Mouse (Mus musculus): Measurements from ENCODE around the gene Pithd1.
"Not testable (repeated sequence)": the region's sequence is repeated elsewhere in the genome, so short reads cannot be mapped to it uniquely, and the experiment has no call there.

Gene Pithd1

GRCm38 (mm10) chr4:135986301-135986942 is 642 bp downstream of the Pithd1 start:
- DNase-seq (ENCODE audit: low spot score in 2 of 2): no peak

GRCm38 (mm10) chr4:135985769-135986168 is 1.3 kb downstream of the Pithd1 start:
- no peak for DNase-seq (ENCODE audit: low spot score in 2 of 2)

DNA sequence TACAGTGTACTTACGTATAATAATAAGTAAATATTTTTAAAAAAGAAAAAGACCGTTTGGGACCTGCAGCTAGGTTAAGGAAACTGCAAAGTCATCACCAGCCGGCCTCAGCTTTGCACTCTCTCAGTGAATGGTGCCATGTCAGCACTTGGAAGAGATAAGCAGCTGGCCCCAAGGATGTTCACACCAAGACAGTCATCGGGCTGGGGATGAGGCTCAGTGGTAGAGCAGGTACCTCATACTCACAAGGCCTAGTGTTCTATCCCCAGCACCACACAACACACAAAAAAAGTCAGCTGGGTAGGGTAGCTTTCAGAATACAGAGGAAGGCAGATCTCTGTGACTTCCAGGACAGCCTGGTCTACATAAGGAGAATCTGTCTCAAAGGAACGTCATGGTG is 1.9 kb downstream of the Pithd1 start:
- DNase-seq (ENCODE audit: low spot score in 2 of 2): peak in 1 of 2 experiments; percentile 74

DNA sequence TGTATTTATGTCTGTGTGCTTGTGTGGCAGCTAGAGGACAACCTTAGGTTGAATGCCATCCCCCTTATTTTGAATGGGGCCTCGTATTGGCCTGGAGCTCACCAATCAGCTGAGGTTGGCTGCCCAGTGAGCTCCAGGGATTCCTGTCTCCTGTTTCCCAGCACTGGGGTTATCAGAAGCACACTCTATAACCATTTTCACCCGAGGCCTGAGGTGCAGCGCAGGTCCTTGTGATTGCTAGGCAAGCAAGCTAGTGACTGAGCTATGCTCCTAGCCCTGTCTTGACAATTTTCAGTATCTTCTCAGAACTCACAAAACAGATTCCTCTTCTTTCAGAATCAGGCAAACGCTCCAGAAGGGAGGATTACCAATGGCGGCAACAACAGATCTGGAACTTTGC is 2.5 kb downstream of the Pithd1 start:
- no peak for DNase-seq (ENCODE audit: low spot score in 2 of 2)

DNA sequence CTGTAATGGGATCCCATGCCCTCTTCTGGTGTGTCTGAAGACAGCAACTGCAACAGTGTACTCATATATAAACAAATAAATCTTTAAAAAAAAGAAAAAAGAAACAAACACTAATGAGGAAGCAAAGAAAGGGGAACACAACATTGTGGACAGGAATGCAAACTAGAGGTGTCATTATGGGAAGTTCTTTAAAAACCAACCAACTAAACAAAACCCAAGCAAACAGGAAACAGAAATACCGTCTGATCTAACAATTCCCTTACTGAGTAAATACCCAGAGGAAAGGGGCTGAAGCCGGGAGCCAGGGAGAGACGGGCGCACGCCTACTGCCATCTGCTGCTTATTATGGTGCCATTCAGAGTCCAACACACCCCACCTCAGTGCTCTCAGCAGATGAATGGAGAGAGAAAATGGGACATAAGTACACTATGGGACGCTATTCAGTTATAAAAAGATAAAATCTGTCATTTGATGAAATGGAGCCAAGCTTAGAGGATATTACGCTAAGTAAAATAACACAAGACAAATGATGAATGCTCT is 5.5 kb downstream of the Pithd1 start:
- DNase-seq (ENCODE audit: low spot score in 2 of 2): no peak

- not testable (repeated sequence) for DNase-seq (ENCODE audit: low spot score in 2 of 2)
Observed at GRCm38 (mm10) chr4:135980223-135980622, 6.8 kb downstream of the Pithd1 start.

GRCm38 (mm10) chr4:135976146-135976545 is 10.9 kb downstream of the Pithd1 start:
- DNase-seq (ENCODE audit: low spot score in 2 of 2): peak in 1 of 2 experiments; percentile 57

- DNase-seq (ENCODE audit: low spot score in 2 of 2): peak in 1 of 2 experiments; percentile 68
Observed at GRCm38 (mm10) chr4:135972911-135973811, 13.9 kb downstream of the Pithd1 start.

GRCm38 (mm10) chr4:135972556-135972906 is 14.5 kb downstream of the Pithd1 start, which contains the start of gene Lypla2:
Gene Lypla2, minus strand, starts transcription at chr4:135972626.
- peak; percentile 80 to 90 for DNase-seq (ENCODE audit: low spot score in 2 of 2)

- no peak for DNase-seq (ENCODE audit: low spot score in 2 of 2)
Observed at GRCm38 (mm10) chr4:135971805-135972555, 15.1 kb downstream of the Pithd1 start.

GRCm38 (mm10) chr4:135970585-135970984 is 16.5 kb downstream of the Pithd1 start:
- peak; percentile 10 to 59 for DNase-seq (ENCODE audit: low spot score in 2 of 2)

DNA sequence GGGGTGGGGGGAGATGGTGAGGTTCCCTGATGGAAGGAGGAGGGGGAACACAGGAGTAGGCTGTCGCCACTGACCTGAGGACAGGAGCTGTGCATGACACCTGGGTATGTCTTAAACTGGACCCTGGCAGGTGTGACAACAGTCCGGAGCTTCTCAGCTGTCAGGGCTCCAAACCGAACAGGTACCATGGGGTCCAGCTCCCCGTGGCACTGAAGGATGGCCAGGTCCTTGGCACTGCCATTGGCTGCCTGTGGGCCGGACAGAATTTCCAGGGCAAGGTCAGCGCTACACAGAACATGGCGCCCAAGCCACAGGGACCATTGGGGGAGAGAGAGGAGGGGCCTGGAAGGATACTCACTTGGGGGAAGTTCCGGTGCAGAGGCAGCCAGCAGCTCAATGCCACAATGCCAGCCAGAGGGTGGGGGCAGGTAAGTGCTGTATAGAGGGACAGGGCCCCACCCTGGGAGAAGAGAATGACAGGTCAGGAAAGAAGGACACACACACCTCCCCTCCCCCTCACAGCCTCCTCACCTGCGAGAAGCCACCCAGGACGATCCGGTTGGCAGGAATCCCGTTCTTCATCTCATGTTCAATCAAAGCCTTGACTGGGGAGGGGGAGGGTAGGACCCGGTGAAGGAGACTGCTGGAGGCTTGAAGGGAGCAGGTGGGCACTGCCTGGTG is 17.9 kb downstream of the Pithd1 start:
- DNase-seq (ENCODE audit: low spot score in 2 of 2): no peak

GRCm38 (mm10) chr4:135968271-135968869 is 18.7 kb downstream of the Pithd1 start:
- peak in 1 of 2 experiments; percentile 64 for DNase-seq (ENCODE audit: low spot score in 2 of 2)

DNA sequence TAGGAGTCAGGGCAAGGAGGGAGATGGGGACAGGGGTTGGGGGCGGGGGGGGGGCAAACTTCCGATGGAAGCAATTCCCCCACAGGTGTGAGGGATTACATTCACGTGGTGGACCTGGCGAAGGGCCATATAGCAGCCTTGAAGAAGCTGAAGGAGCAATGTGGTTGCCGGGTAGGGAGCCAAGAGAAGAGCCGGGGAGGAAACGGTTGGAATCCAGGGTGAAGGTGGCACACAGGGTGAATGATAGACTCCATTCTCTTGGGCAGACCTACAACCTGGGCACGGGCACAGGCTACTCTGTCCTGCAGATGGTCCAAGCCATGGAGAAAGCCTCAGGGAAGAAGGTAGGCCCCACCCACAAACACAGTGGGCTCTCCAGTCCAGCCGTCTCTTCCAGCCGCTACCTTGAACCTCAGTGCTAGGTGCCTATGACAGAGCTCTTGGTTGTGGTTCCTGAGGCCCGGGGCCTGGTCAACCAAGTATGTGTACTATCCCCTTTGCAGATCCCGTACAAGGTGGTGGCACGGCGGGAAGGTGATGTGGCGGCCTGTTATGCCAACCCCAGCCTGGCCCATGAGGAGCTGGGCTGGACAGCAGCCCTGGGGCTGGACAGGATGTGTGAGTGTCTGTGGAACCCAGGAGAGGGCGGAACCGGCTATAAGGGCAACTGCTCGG is 19.8 kb downstream of the Pithd1 start:
- peak in 1 of 2 experiments; percentile 60 for DNase-seq (ENCODE audit: low spot score in 2 of 2)

GRCm38 (mm10) chr4:135966283-135966682 is 20.8 kb downstream of the Pithd1 start:
- DNase-seq (ENCODE audit: low spot score in 2 of 2): peak in 1 of 2 experiments; percentile 65

GRCm38 (mm10) chr4:135965113-135965512 is 22.0 kb downstream of the Pithd1 start:
- DNase-seq (ENCODE audit: low spot score in 2 of 2): peak in 1 of 2 experiments; percentile 61

DNA sequence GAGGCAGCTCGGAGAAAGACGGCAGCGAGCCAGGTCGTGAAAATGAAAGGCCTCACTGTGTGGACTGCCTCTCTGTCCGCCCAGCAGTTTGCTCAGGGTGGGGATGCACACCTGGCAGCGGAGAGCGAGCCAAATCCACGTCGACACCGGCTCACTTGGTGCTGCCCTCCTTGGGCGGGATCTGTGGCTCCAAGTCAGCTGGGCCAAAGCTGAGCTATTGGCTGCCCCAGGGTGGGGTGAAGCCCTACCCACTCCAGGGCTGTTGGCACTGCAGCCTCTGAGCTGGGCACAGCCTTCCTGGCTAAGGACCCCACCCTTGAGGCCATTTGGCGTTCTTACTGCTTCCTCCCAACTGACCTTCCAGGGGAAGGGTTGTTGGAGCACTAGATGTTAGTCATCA is 22.6 kb downstream of the Pithd1 start:
- peak; percentile 59 to 78 for DNase-seq (ENCODE audit: low spot score in 2 of 2)

- peak; percentile 92 to 95 for DNase-seq (ENCODE audit: low spot score in 2 of 2)
Observed at GRCm38 (mm10) chr4:135963457-135964193, 23.4 kb downstream of the Pithd1 start, which contains the start of gene Gale. Gene Gale, plus strand, starts transcription at chr4:135963727.

DNA sequence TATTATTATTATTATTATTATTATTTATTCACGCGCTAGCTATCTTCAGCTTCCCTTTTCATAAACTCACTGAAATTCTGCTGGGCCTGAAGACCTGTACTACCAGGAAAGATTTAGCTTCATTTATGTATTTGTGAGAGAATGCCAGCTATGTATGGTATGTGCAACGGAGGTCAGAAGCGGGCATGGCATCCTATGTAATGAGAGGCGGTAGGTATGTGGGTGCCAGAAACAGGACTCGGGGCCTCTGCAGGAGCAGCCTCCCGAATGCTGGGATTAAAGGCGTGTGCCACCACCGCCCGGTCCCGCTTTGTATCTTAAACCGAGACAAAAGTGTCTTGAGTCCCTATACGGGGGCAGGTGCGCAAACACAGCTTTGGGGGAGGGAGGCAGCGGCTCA is 24.1 kb downstream of the Pithd1 start:
- no peak for DNase-seq (ENCODE audit: low spot score in 2 of 2)
